8 mouse cellular contexts compared by ENCODE assay signal in the genomic region with DNA sequence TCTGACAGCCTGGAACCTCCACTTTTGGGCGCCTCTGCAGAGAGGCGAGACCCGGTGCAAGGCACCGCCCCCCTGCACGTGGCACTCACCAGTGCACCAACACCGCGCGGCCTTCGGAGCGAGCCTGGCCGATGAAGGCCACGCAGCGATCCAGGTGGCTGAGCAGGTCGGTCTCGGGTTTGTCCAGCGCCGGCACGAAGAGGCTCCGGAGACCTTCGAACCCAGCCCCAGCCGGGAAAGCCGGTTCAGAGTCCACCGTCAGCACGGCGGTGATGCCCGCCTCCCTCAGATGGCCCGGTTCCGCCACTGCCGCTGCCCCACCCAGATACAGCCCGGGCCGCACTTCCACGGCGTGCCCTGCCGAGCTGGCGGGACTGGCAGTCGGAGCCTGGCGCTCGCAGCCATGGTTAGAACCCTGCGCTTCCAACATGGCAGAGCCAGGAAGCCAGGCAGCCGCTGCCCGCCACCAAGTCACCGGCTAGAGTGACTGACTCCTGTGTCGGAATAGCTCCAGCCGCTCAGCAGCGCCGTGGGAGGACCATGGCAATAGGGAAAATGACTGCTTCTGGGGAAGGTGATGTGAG. TPM values are rescaled to one million over a fixed set of nuclear protein-coding genes. Genes with fewer than 3 reads are reported as not detected.
DNase-seq lines count a peak whose midpoint lies in the region; ATAC-seq and TF ChIP-seq lines count a peak whose summit lies in the region.

Gene Gm26620 (plus strand): TSS at position 88 of the 584 bp plus-strand sequence.
Gene Dusp12 (minus strand): TSS at position 563 of the 584 bp plus-strand sequence.

- TF ChIP-seq EP300 in heart, adult 2 months (IDR thresholded peaks at IDR 0.05; ENCODE audit: insufficient read depth, low read depth, low read length), result no peak

- H3K36me3 ChIP-seq in embryonic facial prominence, embryonic 15.5 days, result peaks cover 12% of the 10 kb centered on the region
- H3K36me3 ChIP-seq in heart, adult 2 months (ENCODE audit: control insufficient read depth, insufficient read depth, low read length), result peaks cover under 1% of the 10 kb centered on the region; the same call in 1 of the 2 replicates
- H3K36me3 ChIP-seq in limb, embryonic 13.5 days, result peaks cover 19% of the 10 kb centered on the region
- peaks cover 4% of the 10 kb centered on the region; the same call in 1 of the 2 replicates for H3K36me3 ChIP-seq in midbrain, embryonic 15.5 days (replicated peaks)

- peak; percentile 49; the same call in 1 of the 2 replicates for TF ChIP-seq POLR2A in bone marrow, adult 2 months (IDR thresholded peaks at IDR 0.05; ENCODE audit: borderline replicate concordance, control insufficient read depth, low read depth, low read length)
- peak; percentile 48; the same call in 1 of the 2 replicates for TF ChIP-seq POLR2A in heart, adult 2 months (IDR thresholded peaks at IDR 0.05; ENCODE audit: insufficient read depth, low read depth, low read length)

- ATAC-seq in embryonic facial prominence, embryonic 15.5 days (ENCODE audit: insufficient number of reproducible peaks, low FRiP score, low TSS enrichment, low read depth), result peak; percentile 89
- ATAC-seq in limb, embryonic 13.5 days (ENCODE audit: low FRiP score, low read depth), result peak; percentile 94
- peak; percentile 97 for ATAC-seq in midbrain, embryonic 15.5 days (replicated peaks)

- peak; percentile 90 for DNase-seq in A20 (ENCODE audit: low read depth, low spot score)
- DNase-seq in heart, adult 2 months, result peak; percentile 86 to 88
- DNase-seq in kidney, adult 8-10 months, result peak; percentile 86 to 88
- peak; percentile 64 to 73 for DNase-seq in spleen, adult 18-20 months

- intact Hi-C loops in heart, adult 2 months (cut with DNase I), result loop anchor here (1.0 kb wide), 1 partner anchor 18 kb away; the partner anchor contains the start of gene Atf6

- peak within 1 kb of the TSS; percentile 67 for H3K4me2 ChIP-seq in embryonic facial prominence, embryonic 15.5 days (replicated peaks)
- peak within 1 kb of the TSS; percentile 75 for H3K4me2 ChIP-seq in limb, embryonic 13.5 days (replicated peaks)
- peak within 1 kb of the TSS; percentile 62 for H3K4me2 ChIP-seq in midbrain, embryonic 15.5 days

- peak within 1 kb of the TSS; percentile 18; the same call in 1 of the 2 replicates for H3K27ac ChIP-seq in bone marrow, adult 2 months (ENCODE audit: control insufficient read depth, insufficient read depth, low read depth, low read length, poor library complexity)
- H3K27ac ChIP-seq in embryonic facial prominence, embryonic 15.5 days (replicated peaks), result peak within 1 kb of the TSS; percentile 86
- peak within 1 kb of the TSS; percentile 82 for H3K27ac ChIP-seq in heart, adult 2 months
- peak within 1 kb of the TSS; percentile 75 for H3K27ac ChIP-seq in limb, embryonic 13.5 days
- peak within 1 kb of the TSS; percentile 88 for H3K27ac ChIP-seq in midbrain, embryonic 15.5 days

- H3K27me3 ChIP-seq in embryonic facial prominence, embryonic 15.5 days, result no peaks in the 10 kb centered on the region
- no peaks in the 10 kb centered on the region for H3K27me3 ChIP-seq in heart, adult 2 months (ENCODE audit: control insufficient read depth, insufficient read depth, low read length)
- no peaks in the 10 kb centered on the region for H3K27me3 ChIP-seq in limb, embryonic 13.5 days
- H3K27me3 ChIP-seq in midbrain, embryonic 15.5 days (replicated peaks), result no peaks in the 10 kb centered on the region

- no peaks in the 10 kb centered on the region; the same call in 1 of the 2 replicates for H3K4me1 ChIP-seq in bone marrow, adult 2 months (ENCODE audit: control insufficient read depth, insufficient read depth, low read length)
- peaks cover 11% of the 10 kb centered on the region; the same call in 1 of the 2 replicates for H3K4me1 ChIP-seq in embryonic facial prominence, embryonic 15.5 days
- peaks cover 2% of the 10 kb centered on the region for H3K4me1 ChIP-seq in heart, adult 2 months (ENCODE audit: control insufficient read depth, insufficient read depth, low read length)
- H3K4me1 ChIP-seq in limb, embryonic 13.5 days, result peaks cover 15% of the 10 kb centered on the region
- H3K4me1 ChIP-seq in midbrain, embryonic 15.5 days, result peaks cover 22% of the 10 kb centered on the region

- peak within 1 kb of the TSS; percentile 75 for H3K9ac ChIP-seq in embryonic facial prominence, embryonic 15.5 days
- H3K9ac ChIP-seq in heart, adult 2 months (ENCODE audit: low read depth, low read length), result peak within 1 kb of the TSS; percentile 97
- peak within 1 kb of the TSS; percentile 91 for H3K9ac ChIP-seq in limb, embryonic 13.5 days
- H3K9ac ChIP-seq in midbrain, embryonic 15.5 days, result peak within 1 kb of the TSS; percentile 93

- no peaks in the 10 kb centered on the region; the same call in 1 of the 2 replicates for H3K79me2 ChIP-seq in heart, adult 2 months (replicated peaks; ENCODE audit: control insufficient read depth, insufficient read depth, low read length)

- under 1% methylated on average over 46 of the region's 46 CpGs for WGBS in bone marrow, adult 2 months
- under 1% methylated on average over 46 of the region's 46 CpGs for WGBS in embryonic facial prominence, embryonic 15.5 days
- WGBS in heart, adult 2 months, result under 1% methylated on average over 46 of the region's 46 CpGs
- WGBS in limb, embryonic 13.5 days, result under 1% methylated on average over 45 of the region's 46 CpGs
- under 1% methylated on average over 46 of the region's 46 CpGs for WGBS in midbrain, embryonic 15.5 days

- no peaks in the 10 kb centered on the region for H3K9me3 ChIP-seq in embryonic facial prominence, embryonic 15.5 days (replicated peaks)
- H3K9me3 ChIP-seq in limb, embryonic 13.5 days, result no peaks in the 10 kb centered on the region
- no peaks in the 10 kb centered on the region for H3K9me3 ChIP-seq in midbrain, embryonic 15.5 days

- H3K4me3 ChIP-seq in bone marrow, adult 2 months (replicated peaks; ENCODE audit: control insufficient read depth, low read depth, low read length), result peak within 1 kb of the TSS; percentile 68
- peak within 1 kb of the TSS; percentile 95 for H3K4me3 ChIP-seq in embryonic facial prominence, embryonic 15.5 days (replicated peaks)
- H3K4me3 ChIP-seq in heart, adult 2 months, result peak within 1 kb of the TSS; percentile 85
- H3K4me3 ChIP-seq in limb, embryonic 13.5 days, result peak within 1 kb of the TSS; percentile 84
- H3K4me3 ChIP-seq in midbrain, embryonic 15.5 days, result peak within 1 kb of the TSS; percentile 85

- peak; percentile 61 for TF ChIP-seq CTCF in bone marrow, adult 2 months (IDR thresholded peaks at IDR 0.05; ENCODE audit: control insufficient read depth, insufficient read depth, low read length)
- TF ChIP-seq CTCF in heart, adult 2 months (IDR thresholded peaks at IDR 0.05), result peak; percentile 87

RNA-seq across cellular contexts. Expression of gene Gm26620, which starts in this region (rescaled TPM):
- 2.4 and 4.4 TPM in 2 replicates for polyA plus RNA-seq in bone marrow, adult 2 months (2011; ENCODE audit: insufficient read depth, insufficient read length, low replicate concordance, missing spikeins)
- polyA plus RNA-seq in embryonic facial prominence, embryonic 15.5 days (2015; fragmentation: Nextera tagmentation; extraction: Ambion mirVana), result 0.33 and 0.72 TPM in 2 replicates
- total RNA-seq in heart, adult 2 months (2021), result under 1 TPM in 1 of 2 experiments, not detected in 1; 0.52 TPM
- polyA plus RNA-seq in heart, adult 2 months (2012; rRNA removed), result 0.53 and 0.61 TPM in 2 replicates
- polyA plus RNA-seq in limb, embryonic 13.5 days (2015; fragmentation: Nextera tagmentation; extraction: Ambion mirVana), result 1.1 and 1.8 TPM in 2 replicates
- polyA plus RNA-seq in midbrain, embryonic 15.5 days (2015; fragmentation: Nextera tagmentation; extraction: Ambion mirVana), result 0.49 and 0.76 TPM in 2 replicates

RNA-seq across cellular contexts. Expression of gene Dusp12, which starts in this region (rescaled TPM):
- polyA plus RNA-seq in bone marrow, adult 2 months (2011; ENCODE audit: insufficient read depth, insufficient read length, low replicate concordance, missing spikeins), result 7.5 and 18.2 TPM in 2 replicates
- 41.0 and 43.5 TPM in 2 replicates for polyA plus RNA-seq in embryonic facial prominence, embryonic 15.5 days (2015; fragmentation: Nextera tagmentation; extraction: Ambion mirVana)
- total RNA-seq in heart, adult 2 months (2021), result 1 to 10 TPM; 6.8 to 7.0 TPM
- polyA plus RNA-seq in heart, adult 2 months (2012; rRNA removed), result 6.7 and 10.3 TPM in 2 replicates
- polyA plus RNA-seq in limb, embryonic 13.5 days (2015; fragmentation: Nextera tagmentation; extraction: Ambion mirVana), result 50.5 and 56.6 TPM in 2 replicates
- 42.2 and 54.0 TPM in 2 replicates for polyA plus RNA-seq in midbrain, embryonic 15.5 days (2015; fragmentation: Nextera tagmentation; extraction: Ambion mirVana)

Comparison
In these comparisons a context has a peak if more than half of its experiments do, and no peak if none do; other contexts are left out.
1. Peak in every context shown above with its lines: DNase-seq, ATAC-seq, H3K4me3 ChIP-seq and H3K27ac ChIP-seq.
2. H3K27ac ChIP-seq: peak in every context shown above with its lines; median percentile 88 in midbrain, embryonic 15.5 days; 86 in embryonic facial prominence, embryonic 15.5 days; 82 in heart, adult 2 months; 75 in limb, embryonic 13.5 days; 18 in bone marrow, adult 2 months.